Mouse (Mus musculus): Measurements from ENCODE around the gene Lnx2.
A peak's percentile ranks its signal among the peaks of the same experiment; 100 is the strongest.

Lnx2 gene

DNA sequence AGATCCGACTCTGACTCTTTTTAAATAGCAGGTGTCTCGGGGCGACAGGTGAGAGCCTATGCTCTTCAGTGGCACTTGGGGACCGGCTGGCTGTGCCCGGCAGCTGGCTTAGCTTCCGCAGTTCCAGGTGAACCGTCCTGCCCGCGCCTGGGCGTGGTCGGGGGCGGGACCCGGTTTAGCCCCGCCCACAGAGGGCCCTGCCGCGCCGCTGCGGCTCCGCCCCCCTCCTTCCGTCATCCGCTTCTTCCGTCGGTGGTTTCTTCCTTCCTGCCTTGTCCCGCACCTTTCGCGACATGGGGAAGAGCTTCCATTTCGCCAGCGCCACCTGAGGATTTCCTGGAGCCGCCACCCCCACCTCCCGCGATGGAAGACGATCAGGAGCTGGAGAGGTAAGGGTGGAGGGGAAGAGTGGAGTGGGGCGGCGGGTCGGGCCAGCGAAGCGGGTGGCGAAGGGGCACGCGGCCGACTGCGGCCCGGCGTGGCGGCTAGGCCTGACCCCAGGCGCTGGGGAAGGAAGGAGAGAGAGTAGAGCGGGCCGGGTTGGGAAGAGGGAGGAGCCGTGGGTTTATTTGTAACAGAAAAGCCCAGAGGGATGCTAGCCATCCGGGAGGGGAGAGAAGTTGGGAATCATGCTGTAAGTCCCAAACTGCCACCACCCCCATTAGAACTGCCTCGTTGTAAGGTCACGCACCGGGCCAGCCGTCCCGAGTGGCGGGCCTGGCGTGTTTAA lies 1.1 kb upstream of the Lnx2 start:
- DNase-seq (ENCODE audit: low read depth, low spot score): peak; percentile 86

DNA sequence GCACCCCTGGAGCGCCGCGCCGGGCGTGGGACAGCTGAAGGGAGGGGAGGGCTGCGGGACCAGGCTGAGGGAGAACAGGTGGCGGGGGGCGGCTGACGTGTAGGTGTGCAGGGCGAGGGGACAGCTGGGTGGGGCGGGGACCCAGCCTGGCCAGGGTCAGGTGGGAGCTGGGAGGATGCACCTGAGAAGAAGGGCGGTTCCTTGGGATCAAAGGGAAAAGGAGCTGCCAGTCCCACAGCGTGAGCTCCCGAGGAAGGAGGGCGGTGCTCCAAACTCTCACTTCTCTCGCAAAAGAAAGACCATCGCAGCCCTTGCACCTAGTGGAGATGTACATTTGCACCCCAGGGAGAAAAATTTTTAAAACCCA lies 396 bp upstream of the Lnx2 start, which contains the start of gene Polr1d:
TSS of gene Polr1d (plus strand) at position 252 of the 367 bp plus-strand sequence.
- DNase-seq (ENCODE audit: low read depth, low spot score): no peak

DNA sequence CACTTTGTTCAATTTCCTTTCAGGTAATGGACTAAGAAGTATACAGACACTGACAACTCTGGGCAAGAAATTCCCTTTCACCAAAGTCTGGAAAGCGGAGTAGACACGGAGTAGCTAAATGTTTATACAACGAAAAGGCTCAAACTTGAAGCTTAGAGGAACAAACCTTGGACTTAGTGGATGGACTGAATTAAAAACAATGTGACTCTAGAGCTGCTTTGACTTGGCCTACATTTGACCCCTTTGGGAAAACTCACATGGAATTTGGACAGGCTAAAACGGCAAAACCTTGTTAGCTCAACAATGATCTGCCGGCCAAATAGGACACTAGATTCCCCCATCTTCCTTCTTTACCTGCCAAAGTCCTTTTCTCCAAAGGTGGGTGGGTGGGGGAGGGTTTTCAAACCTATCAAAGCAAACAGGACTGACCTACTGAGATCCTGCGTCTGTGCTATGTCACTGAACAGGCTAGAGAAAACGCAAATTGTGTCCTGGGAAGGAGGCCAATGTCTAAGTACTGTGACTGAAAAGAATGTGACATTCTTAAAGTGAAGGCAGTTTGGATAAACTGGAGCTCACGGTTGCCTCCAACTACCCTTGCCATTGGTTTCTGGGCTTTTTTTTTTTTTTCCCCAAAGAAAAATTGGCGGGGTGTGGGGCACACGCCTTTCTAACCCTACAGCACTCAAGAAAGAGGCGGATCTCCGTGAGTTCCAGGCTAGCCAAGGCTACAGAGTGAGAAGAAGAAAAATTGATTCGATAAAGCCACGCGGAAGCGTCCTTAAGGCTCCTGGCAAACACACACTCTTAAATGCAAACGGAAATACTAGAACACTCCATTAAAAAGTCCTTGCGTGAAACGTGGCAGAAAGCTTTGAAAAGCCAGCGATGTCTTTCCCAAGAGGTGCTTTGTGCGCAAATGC lies 1.0 kb downstream of the Lnx2 start:
- no peak for DNase-seq (ENCODE audit: low read depth, low spot score)

DNA sequence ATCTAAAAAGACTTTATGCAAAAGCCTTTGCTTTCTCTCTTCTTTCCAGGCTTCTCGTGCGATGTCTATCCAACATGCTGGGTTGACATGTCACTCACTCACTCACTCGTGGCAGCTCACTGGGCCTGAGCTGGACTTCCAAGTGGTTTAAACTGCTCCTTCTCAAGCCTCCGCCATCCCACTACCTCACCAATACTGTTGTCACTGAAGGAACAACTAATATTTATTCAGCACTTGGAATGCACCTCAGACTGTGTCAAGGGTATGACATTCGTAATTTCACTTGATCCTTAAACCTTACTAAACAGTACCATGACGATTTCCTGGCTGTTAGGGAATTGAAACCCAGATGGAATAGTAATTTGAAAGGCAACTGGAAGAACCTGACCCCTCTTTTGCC lies 2.6 kb downstream of the Lnx2 start:
- no peak for DNase-seq (ENCODE audit: low read depth, low spot score)

DNA sequence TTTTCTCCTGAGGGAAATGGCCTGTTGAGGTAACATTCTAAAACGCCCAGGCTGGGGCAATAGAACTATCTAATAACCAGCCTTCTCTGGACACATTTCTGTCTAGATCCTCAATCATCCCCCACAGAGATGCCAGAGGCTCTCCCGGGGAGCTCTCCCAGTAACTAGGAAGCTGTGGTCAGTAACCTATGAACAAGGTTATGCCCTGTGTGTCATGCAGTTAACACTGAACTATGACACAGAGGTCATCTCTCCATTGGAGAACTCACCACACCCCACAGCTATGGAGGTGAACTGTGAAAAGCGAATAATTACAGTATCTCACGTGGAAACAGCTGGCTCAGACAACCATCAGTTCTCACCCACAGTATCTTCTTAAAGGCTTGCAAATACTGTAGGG lies 4.5 kb downstream of the Lnx2 start:
- DNase-seq (ENCODE audit: low read depth, low spot score): no peak

DNA sequence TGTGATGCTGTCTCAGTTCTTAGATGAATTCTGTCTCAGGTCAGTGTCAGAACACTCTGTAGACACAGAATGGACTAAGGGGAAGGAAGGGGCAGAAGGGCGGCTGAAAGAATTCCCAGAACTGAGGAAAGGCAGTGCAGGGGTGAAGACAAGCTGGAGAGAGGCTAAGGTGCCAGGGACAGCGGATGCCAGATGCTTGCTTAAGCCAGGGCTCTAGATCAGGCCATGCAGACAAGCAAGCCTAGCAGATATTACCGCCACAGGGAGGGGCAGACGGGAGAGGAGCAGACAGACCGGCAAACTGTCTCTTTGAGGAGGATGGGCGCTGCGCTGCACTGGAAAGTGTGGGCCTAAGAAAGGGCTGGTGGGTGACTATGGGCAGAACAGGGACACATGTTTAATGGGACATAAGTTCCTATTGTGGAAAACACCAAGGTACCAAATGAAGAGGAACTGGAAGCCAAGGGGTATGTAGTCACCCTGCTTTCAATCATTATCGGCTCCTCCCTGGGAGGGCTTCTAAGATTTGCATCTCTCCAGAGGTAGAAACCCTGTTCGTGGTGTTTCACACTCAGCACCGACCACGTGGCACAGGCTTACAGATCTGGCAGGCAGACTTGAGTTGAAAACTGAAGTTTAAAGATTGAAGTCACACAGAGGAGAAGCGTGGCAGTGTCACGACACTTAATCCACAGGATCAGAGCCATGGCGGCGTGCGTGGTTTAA lies 5.4 kb downstream of the Lnx2 start:
- DNase-seq (ENCODE audit: low read depth, low spot score): no peak

DNA sequence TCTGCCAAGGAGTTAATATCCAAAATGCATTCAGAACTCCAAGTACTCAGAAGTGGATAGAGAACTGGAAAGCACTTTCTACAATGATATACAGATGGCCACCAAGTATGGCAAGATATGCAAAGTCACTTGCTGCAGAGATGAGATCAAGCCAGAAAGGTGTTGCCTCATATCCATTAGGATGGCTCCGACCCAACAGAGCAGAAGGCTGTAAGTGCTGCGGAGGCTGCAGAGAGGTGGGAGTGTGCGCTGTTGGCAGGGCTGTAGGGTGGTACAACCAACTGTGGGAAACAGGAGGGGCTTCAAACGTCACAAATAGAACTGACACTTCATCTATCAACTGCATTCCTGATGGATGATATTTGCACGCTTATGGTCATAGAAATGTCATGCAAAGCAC lies 7.5 kb downstream of the Lnx2 start:
- DNase-seq (ENCODE audit: low read depth, low spot score): no peak

DNA sequence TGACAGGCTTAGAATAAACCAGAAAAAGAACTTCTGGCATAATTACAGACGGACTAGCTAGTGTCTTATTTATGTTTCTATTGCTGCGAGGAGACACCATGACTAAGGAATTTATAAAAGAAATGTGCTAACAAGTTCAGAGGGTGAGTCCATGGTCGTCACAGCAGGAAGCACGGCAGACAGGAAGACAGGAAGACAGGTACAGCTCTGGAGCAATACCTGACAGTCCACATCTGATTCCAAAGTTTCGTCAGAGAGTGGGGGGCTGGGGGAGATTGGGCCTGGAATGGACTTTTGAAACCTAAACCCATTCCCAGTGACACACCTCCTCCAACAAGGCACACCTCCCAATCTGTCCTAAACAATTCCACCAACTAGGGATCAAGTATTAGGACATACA lies 9.4 kb downstream of the Lnx2 start:
- DNase-seq (ENCODE audit: low read depth, low spot score): no peak

DNA sequence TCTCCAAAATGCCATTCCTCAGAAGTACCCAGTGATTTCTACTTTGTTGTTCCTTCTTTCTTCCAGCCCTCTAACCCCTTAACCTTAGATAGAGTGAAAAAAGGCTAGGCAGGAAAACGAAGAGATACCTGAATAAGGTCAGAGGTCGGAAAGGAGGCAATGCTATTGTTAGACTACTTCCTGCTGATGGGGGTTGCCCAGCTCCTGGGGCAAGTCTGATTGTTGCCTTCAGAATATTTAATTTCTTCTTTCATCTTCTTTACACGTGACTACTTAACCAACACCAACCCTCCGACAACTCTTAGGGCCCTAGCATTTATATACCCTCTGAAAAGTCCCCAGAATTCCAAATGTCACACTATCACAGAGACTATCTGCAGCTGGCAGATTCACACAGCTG lies 10.3 kb downstream of the Lnx2 start:
- no peak for DNase-seq (ENCODE audit: low read depth, low spot score)

DNA sequence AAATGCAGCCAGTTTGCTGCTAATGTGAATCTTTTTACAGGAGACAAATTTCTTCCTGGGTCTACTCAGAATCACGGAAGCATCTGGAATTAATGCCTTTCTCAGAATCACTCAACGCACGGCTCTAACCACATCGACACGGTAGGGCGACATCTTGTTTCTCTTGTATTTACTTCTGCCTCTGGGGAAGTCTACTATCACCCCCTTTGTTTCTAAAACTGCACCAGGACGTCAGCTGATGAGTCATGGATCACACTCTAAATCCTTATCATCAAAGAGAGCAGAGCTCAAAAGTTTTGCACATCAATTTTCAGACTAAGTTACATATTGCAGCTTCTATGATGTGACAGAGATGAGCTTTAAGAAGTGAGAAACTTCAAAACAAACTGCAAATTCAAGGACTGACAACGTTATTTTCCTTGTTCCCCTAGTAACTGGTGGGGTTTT lies 13.1 kb downstream of the Lnx2 start:
- DNase-seq (ENCODE audit: low read depth, low spot score): no peak

DNA sequence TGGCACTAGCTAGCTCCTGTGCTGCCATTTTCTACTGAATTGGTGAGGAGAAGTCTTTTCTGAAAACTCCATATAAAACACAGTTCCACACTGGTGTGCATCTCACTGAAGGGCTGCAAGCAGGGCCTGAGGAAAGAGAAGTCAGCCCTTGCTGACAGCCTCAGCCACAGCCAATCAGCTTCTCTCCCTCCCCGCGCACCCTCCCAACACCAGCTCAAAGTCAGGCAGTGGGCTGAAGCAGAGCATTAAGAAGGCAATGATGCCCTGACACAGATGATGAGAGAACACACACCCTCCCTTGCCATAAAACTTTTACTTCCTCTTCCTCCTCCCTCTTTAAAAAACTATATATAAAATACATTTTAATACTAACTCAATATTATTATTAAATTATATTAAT lies 16.4 kb downstream of the Lnx2 start:
- DNase-seq (ENCODE audit: low read depth, low spot score): no peak

DNA sequence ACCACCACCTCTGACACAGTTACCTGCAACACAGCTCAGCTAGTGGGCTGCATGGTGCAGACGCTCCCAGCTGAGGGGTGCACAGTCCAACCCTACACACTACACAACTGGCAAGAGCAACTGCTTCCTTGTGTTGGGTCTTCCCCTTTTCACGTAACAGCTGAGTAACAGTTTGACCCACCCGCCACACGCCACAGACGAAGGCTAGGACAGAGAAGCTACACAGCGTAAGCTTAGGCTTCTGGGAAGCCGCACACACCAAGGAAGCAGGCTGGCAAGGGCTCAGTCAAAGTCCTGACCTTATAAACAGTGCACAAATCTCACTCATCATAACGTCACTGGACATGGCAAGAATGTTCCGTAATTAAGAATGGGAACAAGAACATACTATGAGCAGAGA lies 17.1 kb downstream of the Lnx2 start:
- no peak for DNase-seq (ENCODE audit: low read depth, low spot score)

DNA sequence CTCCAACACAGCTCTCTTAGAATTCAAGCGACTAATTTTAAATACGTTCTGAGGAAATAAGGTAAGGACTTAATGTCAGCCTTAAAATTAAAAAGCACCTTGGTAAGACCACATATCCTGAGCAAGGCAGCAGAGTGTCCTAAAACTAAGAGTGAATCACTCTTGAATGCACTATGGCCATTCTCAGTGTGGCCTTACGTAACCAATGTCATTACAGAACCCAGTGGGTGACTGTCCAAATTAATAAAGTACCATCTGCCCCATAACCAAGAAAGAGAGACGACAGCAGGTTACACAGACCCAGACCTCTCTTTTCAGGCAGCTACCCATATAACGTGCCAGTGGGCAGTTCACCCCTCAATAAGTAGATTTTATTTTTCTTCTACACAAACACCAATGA lies 17.7 kb downstream of the Lnx2 start:
- no peak for DNase-seq (ENCODE audit: low read depth, low spot score)

DNA sequence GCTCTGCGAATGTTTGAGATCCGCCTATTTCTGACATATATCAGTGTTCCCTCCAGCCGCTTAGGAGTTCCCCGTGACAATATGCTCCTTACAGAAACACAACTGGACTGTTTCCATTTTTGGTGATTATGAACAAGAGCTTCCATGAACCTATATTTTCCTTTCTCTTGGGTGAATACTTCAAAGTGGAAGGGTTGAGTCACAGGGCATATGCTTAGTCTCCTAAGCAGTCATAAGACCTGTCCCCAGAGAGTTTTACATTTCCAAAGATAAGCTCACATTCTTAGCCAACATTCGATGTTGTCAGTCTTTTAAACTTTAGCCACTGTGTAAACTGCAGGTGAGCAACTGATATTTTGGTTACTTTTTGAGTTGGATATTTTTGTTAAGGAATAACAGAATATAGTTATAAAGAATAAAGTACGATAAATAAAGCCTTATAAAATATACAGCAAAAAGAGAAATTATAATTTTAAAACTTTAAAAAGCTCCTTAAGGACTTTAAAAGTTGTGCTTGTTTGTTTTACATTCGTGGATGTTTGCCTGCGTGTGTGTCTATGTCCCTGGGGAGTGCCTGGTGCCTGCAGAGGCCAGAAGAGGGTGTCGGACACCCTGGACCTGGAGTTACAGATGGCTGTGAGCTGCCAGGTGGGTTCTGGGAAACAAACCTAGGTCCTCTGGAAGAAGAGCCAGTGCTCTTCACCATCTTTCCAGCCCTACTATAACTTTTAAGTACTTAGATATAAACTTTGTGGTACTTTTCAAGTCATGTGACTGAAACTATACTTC lies 18.6 kb downstream of the Lnx2 start:
- no peak for DNase-seq (ENCODE audit: low read depth, low spot score)

DNA sequence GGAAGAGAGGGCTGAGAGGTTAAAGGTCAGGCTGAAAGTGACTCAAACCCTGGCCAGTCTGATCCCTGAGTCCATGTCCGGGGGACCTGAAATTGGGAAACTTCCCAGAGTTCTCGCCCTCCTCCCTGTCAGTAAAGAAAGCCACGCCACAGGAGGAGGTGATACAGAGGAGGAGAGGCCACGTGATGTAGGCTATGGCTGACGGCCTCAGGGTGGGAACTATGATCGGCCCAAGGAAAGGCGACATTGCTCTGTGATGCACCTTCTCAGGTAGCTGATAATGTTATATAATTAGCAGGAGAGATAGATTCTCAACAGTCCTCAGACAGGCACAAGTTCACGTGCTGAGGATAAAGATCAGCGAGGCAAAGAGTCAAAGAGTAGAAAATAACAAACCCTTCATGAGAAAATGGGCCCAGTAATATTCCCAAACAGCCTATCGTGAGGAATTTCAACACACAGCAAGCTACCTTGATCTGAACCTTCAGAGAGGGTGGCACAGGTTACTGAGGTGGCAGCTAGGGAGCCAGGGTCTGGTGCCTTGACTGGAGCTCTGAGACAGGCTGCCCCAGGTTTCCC lies 19.6 kb downstream of the Lnx2 start:
- no peak for DNase-seq (ENCODE audit: low read depth, low spot score)

DNA sequence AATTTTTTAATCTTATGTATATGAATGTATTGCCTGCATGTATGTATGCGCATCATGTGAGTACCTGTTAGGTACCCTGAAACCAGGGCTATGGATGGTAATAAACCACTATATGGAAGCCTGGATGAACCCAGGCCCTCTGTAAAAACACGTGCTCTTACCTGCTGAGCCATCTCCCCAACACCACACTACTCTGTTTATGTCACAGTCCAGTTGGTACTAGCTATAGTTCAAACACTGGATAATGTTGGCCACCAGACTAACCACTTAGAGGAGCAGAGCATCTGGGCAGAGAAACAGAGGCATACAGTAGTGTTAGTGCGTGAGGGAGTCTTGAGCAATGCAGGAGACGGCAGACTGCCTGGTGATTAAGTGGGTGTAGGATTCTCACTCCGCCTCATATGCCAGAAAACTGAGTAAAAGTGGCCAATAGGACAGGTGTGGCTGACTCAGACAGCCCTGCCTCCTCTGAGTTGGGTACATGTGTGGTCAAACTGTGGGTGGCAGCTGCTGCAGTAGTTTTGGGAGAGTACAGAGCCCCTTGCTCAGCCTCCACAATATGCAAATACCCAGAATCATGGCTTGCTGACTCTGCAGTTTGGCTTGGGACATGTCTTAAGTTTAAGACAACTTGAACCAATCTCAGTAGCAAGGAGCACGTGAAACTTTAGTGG lies 20.7 kb downstream of the Lnx2 start:
- DNase-seq (ENCODE audit: low read depth, low spot score): no peak

DNA sequence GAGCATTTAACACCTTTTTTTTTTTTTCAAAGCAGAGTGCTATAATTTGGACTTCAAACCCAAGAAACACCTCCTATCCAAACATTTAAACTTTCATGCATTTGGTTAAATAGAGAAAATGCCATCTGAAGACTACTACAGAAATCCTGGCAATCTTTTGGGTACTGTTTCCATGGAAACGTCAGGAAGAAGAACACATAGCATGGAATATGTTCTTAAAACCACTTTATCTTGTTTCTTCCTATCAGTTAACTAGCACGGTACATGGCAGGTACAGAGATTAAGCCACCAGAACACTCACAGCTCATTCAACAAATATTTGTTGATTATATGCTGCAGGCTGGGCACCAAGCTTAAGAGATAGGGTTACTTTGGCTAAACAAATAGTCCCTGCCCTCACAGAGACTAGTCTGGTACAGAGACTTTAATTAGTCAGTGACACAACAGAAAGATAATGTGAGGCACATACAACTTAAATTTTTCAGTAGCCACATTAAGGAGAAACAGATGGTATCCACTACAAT lies 21.6 kb downstream of the Lnx2 start:
- no peak for DNase-seq (ENCODE audit: low read depth, low spot score)

DNA sequence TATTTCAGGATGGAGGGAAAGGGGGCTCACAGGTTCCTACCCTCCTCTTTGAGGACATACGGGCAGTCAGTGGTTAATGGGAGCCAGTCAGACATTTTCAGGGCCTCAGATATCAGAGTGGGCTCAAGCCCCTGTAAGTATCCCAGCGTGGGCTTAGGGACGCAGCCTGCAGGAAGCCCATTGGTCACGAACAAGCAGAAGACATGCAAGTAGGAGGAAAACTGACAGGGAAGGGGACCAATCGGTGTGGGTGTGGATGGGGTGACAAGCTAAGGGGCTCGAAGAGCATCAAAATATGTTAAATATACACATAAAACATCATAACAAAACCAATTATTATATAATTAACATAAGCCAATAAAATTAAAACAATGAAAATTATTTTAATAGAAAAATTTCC lies 22.1 kb downstream of the Lnx2 start:
- DNase-seq (ENCODE audit: low read depth, low spot score): no peak

DNA sequence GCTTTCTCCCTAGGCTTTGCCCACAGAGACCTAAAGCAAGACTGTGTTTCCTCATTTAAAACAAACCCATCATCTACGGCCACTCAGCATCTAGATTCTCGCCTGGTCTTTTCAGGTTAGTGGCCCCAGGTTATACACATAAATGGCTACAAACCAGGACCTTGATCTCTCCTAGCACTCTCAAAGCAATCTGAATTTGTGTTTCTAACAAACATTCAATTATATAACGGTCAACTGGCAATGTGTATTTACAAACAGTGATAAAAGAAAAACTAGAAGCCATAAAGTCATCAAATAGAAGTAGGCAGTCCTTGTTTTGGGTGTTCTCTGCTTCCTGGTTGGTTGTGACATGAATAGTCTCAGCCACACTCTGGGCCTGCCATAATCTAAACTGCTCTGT lies 22.9 kb downstream of the Lnx2 start:
- no peak for DNase-seq (ENCODE audit: low read depth, low spot score)

DNA sequence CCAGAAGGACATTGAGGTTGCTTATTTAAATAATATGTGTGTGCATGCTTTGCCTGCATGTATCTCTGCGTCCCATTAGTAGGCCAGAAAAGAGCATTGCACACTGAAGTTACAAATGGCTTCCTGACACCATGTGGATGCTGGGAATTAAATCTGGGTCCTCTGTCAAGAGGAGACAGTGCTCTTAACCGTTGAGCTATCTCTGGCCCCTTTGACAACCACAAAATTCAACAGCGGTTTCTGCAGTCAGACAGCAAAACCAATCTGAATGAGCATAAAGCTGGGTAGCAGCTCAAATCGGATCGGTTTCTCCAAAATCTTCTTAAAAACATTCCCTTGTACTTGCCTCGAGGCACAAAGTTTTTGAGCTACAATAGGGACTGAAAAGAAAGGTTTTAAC lies 23.3 kb downstream of the Lnx2 start:
- no peak for DNase-seq (ENCODE audit: low read depth, low spot score)

DNA sequence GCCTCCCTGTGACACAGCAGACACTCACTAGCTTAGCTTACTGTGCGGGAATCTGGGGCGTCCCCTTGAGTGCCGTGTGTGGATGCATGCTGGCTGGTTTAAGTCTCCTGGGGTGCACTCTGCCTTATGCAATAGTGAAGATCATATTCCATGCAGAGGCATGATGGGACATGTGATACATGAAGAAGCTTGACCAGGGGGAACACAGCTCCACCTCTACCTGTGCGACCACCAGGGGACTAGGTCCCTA lies 24.2 kb downstream of the Lnx2 start:
- no peak for DNase-seq (ENCODE audit: low read depth, low spot score)

Data from mesoderm, embryonic 11.5 days (tissue).